Mouse (Mus musculus) thymus, postnatal 25 days (tissue): ENCODE data around the gene 1110059E24Rik.
A peak's percentile ranks its signal among the peaks of the same experiment; 100 is the strongest.
"Not testable (repeated sequence)": the region's sequence is repeated elsewhere in the genome, so short reads cannot be mapped to it uniquely, and the experiment has no call there.

ENCODE experiments used
- DNase-seq: peaks from one replicate; pipeline ENCODE4 v3.0.0; 2022

The 1110059E24Rik gene

DNA sequence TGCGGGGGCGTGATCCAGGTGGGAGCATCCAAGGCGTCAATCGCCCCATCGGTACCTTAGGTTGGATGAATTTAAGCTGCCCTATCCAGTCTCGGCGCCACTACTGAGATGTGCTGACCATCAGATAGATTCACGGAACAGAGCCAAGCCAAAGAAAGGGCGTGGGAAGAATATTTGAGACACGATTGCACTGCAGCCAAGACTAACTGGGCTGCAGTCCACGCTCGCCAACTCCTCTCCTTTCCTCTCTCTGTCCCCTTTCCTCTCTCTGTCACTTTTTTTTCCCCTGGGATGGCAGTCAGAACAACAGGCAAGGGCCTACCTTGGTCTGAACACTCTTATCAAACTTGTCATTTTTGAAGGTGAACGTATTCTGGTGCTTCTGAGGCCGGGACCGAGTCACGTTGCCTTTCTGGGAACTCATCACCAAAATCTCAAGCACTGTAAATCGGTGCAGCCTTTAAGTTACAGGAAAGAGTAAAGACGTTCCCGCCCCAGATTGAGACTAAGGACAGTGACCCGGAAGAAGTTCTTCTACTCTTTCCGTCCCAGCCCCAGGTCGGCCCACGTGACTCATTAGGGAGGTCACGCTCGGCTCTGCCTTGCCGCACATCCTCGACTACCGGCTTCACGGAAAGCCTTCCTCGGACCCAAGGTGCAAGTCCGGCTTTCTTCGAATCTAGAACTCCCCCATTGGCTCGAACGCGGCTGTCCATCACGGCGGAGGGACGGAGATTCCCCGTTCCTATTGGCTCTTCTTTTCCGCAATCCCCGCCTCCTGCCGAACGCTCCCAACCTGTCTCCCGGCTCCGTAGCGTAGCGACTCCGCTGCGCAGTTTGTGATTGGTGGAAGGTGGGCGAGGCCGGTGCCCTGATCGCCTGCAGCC, at the start of gene 1110059E24Rik:
Gene 1110059E24Rik (minus strand): TSS at position 692 of the 887 bp plus-strand sequence.
- DNase-seq, result peak; percentile 94

DNA sequence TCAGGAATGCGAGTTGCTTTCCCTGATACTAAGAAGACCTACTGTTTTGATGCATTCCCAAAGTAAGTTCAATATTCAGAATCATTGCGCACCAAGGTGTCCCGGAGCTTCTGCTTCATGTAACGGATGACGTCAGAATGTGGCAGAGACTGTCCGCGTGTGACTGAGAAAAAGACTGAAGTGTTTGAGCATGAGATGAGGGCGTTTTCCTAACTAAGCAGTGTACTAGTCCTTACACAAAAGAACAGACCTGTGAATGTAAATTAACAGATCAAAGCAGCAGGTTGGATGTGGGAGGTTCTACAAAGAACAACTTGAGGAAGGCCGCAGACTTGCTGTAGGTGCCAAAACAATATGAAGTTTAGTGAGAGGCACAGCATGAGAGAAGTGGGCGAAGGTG, 28.2 kb upstream of the 1110059E24Rik start:
- no peak for DNase-seq

DNA sequence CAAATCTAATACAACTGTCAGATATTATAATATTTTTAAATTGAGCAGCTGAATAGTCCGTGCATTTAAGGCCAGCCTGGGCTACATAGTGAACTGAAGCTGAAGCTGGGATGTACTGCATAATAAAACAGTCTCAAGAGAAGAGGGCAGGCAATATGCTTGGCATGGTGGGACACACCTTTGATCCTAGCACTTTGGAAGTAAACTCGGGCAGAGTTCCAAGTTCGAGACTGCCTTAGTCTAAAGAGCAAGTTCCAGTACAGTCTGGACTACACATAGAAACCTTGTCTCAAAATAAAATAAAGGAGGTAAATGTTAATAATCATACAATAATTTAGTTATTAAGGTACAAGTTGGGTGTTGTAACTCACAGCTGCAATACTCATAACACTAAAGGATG, 27.3 kb upstream of the 1110059E24Rik start:
- DNase-seq, result no peak

DNA sequence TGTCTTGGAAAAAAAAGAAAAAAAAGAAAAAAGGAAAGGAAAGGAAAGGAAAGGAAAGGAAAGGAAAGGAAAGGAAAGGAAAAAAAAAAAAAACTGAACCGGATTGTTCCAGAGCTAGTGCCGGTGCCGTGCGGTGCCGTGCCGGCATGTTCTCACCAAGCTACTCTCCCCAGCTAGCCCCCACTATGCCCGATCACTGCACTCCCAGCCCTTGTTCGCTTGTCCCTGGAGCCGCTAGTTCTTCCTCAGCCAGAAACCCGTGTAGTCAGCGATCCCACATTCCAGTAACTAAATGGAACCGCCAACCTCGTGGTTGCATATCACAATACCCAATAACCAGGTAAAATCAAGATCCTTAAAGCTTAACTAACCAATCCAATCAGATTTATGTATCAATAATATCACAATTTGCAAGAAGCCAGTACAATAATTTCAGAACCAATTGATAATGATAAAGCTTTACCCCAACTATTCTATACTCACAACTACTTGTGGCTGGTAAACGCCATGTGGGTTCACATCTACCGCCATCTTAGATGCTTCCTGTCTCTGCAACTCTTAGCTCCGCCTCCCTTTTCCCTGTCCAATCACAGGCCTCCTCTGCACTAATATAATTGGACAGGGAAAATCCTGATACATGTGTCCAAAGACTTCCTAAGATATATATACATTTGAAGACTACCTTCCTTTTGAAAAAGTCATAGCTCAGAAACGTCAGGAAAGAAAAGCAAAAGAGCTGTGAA, 21.7 kb upstream of the 1110059E24Rik start:
- DNase-seq, result no peak

DNA sequence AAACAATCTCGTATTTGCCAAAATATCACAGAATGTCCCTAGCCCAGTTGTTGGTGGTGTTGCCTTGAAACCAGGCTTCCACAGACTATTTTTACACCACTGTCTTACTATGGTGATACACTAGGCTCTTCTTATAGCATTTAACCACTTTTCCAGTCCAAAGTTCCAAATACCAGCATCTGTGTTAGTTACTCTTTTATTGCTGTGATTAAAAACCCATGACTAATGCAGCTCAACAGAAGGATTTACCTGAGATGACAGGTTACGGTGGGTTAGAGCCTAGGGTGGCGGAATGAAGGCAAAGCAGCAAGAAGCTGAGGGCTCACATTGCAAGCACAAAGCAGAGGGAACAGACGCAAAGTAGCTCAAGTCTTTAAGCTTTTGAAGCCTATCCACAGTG, 16.9 kb upstream of the 1110059E24Rik start:
- no peak for DNase-seq

DNA sequence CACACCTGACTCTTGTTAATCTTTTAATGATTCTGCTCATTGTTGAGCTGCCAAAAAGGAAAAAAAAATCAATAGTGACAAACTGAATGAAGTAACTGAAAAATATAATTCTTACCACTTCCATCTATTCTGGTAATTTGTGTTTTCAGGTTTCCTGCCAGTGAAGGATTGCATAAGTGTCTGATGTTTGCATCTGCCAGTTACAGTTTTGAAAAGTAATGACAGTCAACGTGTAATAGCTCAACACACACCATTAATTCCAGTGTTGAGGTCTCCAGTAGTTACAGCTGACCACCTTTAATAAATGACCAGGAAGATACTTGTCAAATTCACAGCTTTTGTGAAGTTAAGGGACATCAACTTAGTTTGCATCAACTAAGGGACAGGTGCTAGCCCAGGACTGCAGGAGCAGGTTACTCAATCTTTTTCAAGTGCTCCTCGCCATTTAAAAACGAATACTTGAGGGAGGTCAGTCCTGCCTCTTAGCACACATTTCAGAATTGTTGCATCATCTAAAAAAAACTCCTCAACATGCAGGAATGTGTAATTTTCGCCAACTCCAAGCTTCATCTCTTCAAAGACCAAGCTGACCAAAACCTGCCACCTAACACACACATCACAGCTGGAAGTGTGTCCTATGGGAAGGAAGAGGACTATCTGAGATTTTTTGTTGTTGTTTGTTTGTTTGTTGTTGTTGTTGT, 11.1 kb upstream of the 1110059E24Rik start:
- DNase-seq, result no peak

DNA sequence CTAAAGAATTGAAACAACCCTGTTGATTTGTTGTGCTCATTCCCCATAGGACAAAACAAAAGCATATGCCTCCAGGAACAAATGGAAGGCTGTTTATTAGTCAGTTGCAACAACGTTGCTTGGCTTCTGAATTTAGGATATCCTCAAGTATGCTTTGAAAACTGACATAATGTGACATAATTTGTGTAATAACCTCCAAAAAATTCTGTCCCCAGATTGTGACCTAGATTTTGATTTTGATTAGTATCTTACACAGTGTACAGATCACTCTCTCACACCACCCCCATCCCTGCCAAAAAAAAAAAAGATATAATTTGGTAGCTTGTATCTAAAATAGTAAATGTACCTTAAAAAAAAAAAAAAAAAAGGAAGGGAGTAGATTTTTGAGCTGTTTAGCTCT, 8.0 kb upstream of the 1110059E24Rik start:
- no peak for DNase-seq

DNA sequence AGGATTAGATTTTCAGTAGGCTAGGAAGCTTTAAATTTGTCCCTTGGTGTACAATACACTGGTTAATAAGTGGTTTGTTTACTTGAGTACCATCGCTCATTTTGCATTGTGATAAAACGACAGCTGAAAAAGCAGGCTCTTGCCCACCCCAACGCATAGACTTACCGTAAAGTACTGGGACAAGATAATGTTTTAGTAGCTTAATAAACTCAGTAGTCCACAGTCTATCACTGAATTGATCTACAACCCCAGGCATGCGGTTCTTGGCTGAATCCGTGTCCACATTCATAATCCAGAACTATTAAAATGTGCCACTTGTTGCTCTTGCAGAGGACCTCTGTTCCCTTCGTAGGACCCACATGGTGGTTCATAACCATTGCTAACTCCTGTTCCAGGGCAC, 2.0 kb upstream of the 1110059E24Rik start:
- DNase-seq, result no peak

DNA sequence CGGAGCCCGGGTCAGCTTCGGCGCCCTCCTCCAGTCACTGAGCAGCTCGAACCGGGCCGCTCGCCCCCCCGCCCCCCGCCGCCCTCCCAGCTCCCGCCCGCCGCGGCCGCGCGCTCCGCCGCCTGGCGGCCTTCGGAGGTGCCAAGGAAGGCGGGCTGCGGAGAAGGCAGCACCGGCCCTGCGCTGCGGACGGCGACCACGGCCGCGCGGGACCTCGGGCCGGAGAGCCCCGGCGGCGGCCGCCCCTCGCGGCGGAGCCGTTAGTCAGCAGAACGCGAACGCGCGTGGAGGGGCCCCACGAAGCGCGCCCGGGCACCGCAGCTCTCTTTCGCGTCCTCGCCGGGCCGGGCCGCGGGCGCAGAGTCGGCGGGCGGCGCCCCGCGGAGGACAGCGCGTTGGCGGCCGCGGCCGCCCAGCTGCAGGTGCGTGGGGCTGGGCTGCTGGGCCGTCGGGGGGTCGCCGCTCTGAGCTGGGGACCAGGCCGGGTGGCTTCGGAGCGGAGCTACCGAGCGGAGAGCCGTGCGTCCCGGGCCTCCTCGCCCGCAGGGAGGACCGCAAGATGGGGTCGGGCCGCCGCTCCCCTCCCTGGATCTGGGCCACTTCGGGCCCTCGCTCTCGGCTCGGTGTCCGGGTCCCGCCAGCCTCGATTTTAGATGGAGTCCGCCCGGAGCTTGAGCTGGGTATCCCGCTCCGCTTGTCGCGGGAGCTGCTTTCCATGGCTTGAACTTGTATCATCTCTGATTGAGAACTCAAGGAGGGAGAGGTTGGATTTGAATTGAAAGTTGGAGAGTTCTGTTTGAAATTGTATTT, 601 bp upstream of the 1110059E24Rik start, which contains the start of gene Abhd17b:
Gene Abhd17b (plus strand): TSS at position 14 of the 810 bp plus-strand sequence.
- DNase-seq, result peak; percentile 49

DNA sequence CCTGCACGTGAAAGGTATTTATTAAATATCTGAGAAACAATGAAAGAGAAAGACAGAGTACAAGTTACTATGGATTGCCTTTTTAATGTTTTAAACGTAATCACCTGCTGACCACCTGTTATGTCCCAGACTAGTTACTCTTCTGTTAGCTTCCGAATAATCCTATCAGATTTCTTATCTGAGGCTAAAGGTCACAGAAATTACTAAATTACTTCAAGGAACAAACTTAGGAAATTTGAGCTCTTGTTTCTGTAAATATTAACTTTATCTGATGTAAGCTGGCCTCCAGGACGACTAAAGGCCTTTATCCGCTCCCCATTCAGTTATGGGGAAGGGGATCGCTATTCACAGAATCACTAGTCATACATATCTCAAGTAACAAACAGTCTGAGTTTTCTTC, 1.1 kb downstream of the 1110059E24Rik start:
- DNase-seq, result no peak

DNA sequence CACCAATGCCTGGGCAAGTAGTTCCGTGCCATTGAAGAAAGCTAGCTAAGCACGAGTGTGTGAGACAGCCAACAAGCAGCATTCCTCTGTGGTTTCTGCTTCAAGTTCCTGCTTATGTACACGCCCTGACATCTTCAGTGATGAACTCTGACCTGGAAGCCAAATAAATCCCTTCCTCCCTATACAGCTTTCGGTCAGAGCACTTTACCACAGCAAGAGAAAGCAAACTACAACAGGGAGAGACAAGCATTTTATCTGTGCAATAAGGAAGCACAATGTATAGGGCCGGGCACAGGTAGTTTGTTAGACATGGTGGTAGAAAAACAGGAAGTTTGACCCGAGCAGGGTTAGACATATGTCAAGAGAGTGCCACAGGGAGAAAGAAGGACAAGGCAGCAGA, 6.6 kb downstream of the 1110059E24Rik start:
- no peak for DNase-seq

DNA sequence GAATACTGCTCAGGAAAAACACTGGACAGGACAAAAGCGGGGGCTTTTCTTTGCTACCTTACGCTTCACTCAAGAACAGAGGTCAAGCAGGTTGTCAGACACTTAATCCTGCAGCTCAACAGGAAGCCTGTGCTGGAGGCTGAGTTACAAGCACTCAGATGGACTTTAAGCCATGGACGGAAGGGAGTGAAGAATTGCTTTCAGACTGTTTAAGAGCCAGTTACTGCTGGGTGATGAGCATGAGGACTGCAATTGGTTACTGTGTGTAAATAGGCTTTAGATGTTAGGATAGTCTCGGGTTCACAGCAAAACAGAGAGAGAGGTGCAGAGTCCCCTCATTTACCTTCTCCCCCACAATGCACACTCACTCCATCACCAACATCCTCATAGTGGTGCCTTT, 7.5 kb downstream of the 1110059E24Rik start:
- DNase-seq, result no peak

DNA sequence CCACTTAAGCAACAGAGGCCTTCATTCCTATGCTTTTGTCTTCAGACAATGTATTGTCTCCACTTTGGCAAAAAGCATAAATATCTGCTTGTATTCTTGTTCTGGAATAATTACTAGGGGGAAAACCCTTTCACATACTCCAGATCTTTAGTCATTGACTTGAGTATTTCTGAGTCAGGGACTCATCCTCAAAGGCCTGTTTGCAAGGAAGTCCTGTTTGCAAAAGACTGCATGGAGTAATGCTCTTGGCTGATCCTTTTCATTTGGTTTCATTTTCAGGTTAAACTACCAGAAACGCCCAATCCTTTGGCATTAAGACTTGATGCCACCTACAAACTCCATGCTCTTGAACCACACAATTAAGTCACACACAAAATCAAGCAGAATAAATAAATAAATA, 8.8 kb downstream of the 1110059E24Rik start:
- DNase-seq, result no peak

DNA sequence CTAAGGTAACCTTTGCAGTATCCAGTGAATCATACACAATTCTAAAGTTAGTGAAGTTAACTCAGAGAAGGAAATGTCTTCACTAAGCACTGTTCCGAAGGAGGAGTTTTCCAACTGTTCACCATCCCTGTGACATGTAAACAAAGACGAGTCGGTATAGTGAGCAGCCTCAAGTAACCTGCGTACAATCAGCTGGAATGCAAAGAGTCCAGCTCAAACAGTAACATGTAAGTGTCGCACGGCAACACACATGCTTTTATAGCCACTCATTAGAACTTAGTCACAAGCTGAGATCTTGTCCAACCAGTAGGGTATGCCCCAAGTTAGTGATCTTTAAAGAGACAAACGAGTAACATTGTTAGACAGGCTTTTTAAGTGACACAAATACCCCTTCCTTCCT, 15.1 kb downstream of the 1110059E24Rik start:
- no peak for DNase-seq

DNA sequence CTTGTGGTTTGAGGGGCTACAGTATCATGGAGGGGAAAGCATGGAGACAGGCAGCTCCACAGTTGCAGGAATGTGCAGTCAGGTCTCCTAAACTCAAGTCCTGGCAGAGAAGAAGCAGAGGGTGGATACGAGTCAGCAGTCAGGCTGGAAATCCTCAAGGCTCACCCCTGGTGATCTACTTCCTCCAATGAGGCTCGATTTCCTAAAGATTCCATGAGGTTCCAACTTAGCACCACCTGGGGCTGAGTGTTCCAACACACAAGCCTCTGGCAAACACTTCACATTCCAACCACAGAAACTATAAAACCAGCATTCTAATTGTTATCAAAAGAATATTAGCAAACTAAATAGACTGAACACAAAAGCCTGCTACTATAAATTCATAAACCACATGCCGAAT, 15.9 kb downstream of the 1110059E24Rik start:
- no peak for DNase-seq

DNA sequence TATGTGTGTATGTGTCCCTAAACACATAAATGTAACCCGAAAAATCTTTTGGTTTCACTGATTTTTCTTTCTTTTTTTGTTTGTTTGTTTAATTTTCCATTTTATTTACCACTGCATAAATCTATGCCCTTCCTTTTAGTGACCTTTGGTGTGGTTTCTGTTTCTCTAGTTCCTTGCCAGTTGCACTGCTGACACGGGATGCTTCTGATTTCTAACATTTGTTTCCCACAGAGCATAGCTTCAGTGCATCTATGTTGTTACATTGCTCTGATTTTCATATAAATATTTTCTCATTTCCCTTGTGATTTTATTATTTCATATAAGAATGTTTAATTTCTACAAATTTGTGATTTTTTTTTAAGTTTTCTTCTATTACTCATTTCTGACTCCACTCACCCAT, 17.4 kb downstream of the 1110059E24Rik start:
- DNase-seq, result no peak

DNA sequence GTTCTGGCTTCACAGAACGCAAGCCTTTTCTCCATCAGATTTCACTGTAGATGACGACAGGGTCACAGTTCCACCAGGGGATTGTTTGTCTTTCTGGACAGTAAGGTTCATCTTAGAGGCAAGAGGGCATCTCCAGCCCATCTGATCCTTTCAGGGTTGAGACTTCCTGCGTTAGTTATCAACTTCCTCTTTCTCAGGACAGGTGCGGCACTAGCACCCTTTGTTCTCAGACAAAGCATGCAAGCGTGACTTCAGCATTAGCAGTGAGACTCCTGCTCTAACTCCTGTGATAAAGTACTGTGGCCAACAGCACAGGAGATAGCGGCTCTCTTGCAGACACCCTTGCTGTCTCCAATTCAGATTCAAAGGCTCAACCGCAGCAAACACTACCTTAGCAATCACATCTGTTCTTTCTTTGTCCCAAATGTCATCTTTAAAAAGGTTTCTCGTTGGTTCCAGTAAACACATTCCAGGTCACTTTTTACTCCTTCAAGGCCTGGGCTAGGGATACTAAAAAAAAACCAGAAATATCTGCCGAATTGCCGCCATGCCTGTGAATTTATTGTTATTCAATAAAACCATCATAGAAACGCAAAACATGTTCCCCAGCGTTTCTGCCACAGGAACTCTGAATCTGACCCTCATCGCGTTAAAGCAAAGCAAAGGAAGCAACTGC, 22.0 kb downstream of the 1110059E24Rik start:
- DNase-seq, result peak; percentile 54

DNA sequence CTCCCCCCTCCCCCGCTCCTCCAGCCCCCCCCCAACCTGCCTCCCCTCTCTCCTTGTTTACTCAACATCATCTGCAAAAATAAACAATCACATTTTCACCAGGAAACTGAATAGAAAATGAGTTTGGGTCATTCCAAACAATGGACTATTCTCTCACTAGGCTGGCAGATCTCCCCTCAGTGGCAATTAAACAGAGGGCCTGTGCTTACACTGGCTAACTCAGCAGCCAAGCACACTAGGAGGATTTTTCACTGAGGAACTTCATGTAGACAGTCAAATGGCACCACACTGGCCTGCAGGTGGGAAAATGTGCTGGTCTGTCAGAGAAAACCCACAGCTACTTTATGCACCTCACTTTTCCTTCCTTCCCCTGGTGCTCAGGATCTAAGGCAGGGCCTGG, 23.3 kb downstream of the 1110059E24Rik start:
- no peak for DNase-seq

DNA sequence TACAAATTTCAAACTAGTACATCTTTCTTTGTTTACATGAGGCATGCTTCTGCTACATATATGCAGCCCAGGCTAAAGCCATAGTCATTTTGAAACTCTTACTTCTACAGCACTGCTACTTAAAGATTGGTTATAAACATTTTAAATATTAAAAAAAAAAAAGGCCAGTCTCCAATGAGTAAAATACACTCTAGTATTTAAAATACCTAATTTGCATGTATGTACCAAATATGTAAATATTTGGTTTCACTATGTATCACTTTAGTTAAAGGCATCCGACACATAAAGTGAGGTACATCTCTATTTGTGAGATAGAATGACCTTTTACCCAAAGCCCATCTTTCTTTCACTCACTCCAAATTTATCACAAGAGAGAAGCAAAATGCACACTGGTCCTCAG, 23.7 kb downstream of the 1110059E24Rik start:
- DNase-seq, result no peak

DNA sequence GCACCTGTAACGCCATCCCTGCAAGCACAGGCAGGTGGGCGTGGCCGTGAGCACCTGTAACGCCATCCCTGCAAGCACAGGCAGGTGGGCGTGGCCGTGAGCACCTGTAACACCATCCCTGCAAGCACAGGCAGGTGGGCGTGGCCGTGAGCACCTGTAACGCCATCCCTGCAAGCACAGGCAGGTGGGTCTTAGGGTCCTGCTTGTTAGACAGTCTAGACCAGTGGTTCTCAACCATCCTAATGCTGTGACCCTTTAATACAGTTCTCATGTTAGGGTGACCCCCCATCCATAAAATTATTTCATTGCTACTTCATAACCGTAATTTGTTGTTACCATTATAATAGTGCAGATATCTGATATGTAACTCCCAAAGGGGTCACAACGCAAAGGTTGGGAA, 24.3 kb downstream of the 1110059E24Rik start:
- not testable (repeated sequence) for DNase-seq

DNA sequence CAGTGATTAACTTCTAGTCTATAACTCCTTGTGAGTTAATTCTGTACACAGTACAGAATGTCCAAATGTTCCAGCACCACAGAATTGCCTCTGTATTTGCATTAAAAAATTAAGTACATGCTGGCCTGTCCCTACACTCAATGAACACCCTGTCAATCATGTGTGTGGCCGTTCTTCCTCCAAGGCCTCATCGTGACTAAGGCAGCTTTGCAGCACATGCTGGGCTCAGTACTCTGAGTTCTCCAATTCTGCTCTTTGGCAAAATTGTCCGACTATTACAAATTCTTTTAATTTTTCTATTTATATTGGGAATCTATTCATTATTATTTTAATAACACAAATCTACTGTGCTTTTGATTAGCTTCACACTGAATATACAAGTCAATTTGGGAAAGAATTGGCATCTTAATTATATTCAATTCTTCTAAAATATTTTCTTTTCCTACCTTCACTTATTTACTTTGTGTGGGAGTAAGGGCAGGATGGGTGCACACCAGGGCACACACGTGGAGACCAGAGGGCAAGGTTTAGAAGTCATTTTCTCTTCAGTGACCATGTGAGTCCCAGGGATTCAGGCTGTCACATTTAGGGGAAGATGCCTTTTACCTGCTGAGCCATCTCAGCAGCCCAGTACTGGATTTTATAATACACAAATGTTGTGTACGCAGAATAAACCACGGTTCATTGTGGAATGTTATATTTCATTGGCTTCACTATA, 26.3 kb downstream of the 1110059E24Rik start:
- DNase-seq, result no peak
